Mouse (Mus musculus) bone marrow, adult 2 months (tissue): ENCODE results near the gene E4f1. TPM values are rescaled to one million over a fixed set of nuclear protein-coding genes. Genes with fewer than 3 reads are reported as not detected.
A peak's percentile ranks its signal among the peaks of the same experiment; 100 is the strongest.
"Not testable (repeated sequence)": the region's sequence is repeated elsewhere in the genome, so short reads cannot be mapped to it uniquely, and the experiment has no call there.

ENCODE experiments used
- H3K27ac ChIP-seq: fragments of 200-500 bp; 2 replicates; pipeline ENCODE4 v1.5.1; 2012; ENCODE audit warnings: low read depth, mild to moderate bottlenecking, control low read depth, inconsistent platforms, low read length; ENCODE audit not compliant: control insufficient read depth, poor library complexity, insufficient read depth
- H3K4me1 ChIP-seq: fragments of 200-500 bp; 2 replicates; pipeline ENCODE4 v1.6.1; 2011; ENCODE audit warnings: low read length; ENCODE audit not compliant: control insufficient read depth, insufficient read depth
- H3K4me3 ChIP-seq: fragments of 200-500 bp; replicated peaks from 2 replicates; pipeline ENCODE3; 2011; ENCODE audit warnings: mild to moderate bottlenecking, low read depth, low read length, control low read depth; ENCODE audit not compliant: control insufficient read depth
- CTCF ChIP-seq: fragments of 200-500 bp; IDR thresholded peaks from 2 replicates; pipeline ENCODE4 v1.5.1; 2011; ENCODE audit warnings: low read length, control low read depth; ENCODE audit not compliant: control insufficient read depth, insufficient read depth
- POLR2A ChIP-seq: fragments of 200-500 bp; IDR thresholded peaks from 2 replicates; pipeline ENCODE4 v1.6.1; 2011; ENCODE audit warnings: low read depth, mild to moderate bottlenecking, control low read depth, low read length, borderline replicate concordance; ENCODE audit not compliant: control insufficient read depth
- whole genome bisulfite sequencing: fragments of 180-500 bp; shearing (Covaris S2); methylation state at CpG from one replicate; pipeline ENCODE4 v1.1.7; 2018; 5-methylcytosine and 5-hydroxymethylcytosine counted together
- polyA plus RNA-seq: library from polyadenylated mRNA; stranded (reverse); fragments of >200 nt; gene quantifications from 2 replicates; pipeline ENCODE4 v1.2.4, GENCODE M21; 2011; ENCODE audit warnings: low replicate concordance; ENCODE audit not compliant: missing spikeins, insufficient read depth, insufficient read length

Gene E4f1
- polyA plus RNA-seq, 1 experiment: 70.1 TPM

DNA sequence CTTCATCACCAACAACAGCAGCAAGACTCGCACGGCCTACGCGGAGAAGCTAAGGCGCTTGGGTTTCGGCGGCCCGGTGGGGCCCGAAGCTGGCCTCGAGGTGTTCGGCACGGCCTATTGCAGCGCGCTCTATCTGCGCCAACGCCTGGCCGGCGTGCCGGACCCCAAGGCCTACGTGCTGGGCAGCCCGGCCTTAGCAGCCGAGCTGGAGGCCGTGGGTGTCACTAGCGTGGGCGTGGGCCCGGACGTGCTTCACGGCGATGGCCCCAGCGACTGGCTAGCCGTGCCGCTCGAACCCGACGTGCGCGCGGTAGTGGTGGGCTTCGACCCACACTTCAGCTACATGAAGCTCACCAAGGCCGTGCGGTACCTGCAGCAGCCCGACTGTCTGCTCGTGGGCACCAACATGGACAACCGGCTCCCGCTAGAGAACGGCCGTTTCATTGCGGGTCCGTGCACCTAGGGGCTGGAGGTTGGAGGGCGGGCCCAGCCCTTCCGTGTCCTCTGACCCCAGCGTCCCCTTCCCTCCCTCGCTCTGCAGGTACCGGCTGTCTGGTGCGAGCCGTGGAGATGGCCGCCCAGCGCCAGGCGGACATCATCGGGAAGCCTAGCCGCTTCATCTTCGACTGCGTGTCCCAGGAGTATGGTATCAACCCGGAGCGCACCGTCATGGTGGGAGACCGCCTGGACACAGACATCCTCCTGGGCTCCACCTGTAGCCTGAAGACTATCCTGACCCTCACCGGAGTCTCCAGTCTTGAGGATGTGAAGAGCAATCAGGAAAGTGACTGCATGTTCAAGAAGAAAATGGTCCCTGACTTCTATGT lies 801 bp upstream of the E4f1 start:
- H3K27ac ChIP-seq: peak overlapping the region; percentile 81
- H3K4me1 ChIP-seq: no peaks in the 10 kb centered on the region; the same call in none of the 2 replicates
- H3K4me3 ChIP-seq: peak overlapping the region; percentile 94
- no peak for TF ChIP-seq CTCF
- TF ChIP-seq POLR2A: peak; percentile 22; the same call in 1 of the 2 replicates
- WGBS: 2% methylated on average over 68 of the region's 68 CpGs

DNA sequence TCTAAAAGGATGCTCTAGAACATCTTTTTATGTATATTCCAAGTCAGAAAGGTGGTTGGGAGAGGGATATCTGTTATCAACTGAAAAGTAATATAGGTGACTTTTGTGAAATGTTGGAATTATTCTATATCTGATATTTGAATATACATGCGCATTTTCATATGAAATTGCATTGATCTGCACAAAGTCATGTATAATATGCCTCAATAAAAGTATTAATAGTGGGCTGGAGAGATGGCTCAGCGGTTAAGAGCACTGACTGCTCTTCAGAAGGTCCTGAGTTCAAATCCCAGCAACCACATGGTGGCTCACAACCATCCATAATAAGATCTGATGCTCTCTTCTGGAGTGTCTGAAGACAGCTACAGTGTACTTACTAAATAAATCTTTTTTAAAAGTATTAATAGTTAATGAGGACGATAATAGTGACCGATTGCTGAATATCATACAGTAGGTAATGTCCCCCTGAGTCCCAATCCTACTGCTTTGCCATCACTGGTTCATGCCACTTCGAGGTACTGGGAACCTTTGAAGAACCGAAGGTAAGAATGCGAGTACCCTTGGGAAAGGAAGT lies 690 bp downstream of the E4f1 start:
- Histone ChIP-seq H3K27ac (peak overlapping the region; percentile 94), H3K4me3 (peak overlapping the region; percentile 94), H3K4me1 (no peaks in the 10 kb centered on the region; the same call in none of the 2 replicates)
- WGBS: 16% methylated on average over 7 of the region's 7 CpGs
- TF ChIP-seq POLR2A (no peak), CTCF (no peak)

DNA sequence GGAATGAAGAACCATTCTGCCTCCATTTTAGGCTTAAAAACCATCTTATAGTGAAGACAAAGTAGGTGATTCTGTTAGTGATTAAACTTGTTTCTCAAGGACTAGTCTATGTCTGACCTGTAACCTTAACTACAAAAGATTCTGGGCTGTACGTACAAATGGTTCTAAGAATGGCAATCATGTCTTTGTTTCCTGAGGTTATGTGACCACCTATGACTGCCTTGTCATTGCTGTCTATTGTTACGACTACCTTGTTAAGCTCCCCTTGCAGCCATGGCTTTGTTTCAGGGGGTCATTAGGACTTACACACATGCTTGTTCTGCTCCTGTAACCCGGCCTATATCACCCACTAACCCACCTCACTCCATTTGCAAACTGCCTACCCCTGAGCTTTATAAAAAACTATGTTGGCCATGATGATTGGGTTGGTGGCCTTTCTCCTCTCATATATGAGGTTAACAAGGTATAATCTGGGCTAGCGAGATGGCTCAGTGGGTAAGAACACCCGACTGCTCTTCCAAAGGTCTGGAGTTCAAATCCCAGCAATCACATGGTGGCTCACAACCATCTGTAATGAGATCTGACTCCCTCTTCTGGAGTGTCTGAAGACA lies 1.4 kb downstream of the E4f1 start:
- H3K27ac ChIP-seq: no peak overlapping the region

DNA sequence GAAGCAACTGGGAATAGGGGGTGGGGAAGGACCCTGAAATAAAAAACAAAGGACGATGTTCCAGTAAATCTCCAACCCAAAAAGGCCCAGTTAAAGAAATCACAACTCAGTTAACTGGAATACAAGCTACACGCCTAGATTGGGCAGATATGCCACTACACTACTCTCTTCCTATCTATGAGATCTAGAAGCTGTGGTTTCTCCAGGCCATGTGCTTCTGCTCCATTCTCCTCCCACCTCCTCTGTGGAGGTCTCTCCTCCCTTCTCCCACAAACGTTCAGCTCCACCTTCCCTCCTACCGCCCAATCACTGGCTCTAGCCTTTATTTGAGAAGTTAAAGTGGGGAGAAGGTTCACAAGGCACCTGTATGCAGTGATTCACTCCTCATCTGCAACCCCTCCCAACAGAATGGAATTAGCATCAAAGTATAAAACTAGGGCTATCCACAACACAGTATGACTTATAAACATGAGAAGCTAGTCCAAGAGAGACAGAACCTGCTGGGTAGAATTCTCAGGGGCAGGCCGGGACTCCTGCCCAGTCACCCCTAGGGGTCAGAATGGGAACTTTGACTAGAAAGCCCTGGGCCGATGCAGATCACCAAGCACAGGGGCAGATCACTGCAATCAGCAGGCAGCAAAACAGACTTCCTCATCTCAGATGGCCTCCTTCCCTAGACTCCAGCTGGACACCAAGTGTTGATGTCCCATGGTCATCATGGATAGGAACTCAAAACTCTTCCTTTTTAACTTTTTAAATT lies 6.6 kb downstream of the E4f1 start:
- TF ChIP-seq CTCF (no peak), POLR2A (no peak)
- no peaks in the 10 kb centered on the region for H3K4me1 ChIP-seq
- H3K4me3 ChIP-seq: no peak overlapping the region
- H3K27ac ChIP-seq: no peak overlapping the region
- WGBS: 30% methylated on average over 6 of the region's 6 CpGs

More for the DNA sequence above, 1.4 kb downstream of the E4f1 start:
- TF ChIP-seq CTCF (no peak), POLR2A (no peak)
- Histone ChIP-seq H3K4me1 (no peaks in the 10 kb centered on the region; the same call in none of the 2 replicates), H3K4me3 (no peak overlapping the region)
- 88% methylated on average over 5 of the region's 5 CpGs for WGBS

DNA sequence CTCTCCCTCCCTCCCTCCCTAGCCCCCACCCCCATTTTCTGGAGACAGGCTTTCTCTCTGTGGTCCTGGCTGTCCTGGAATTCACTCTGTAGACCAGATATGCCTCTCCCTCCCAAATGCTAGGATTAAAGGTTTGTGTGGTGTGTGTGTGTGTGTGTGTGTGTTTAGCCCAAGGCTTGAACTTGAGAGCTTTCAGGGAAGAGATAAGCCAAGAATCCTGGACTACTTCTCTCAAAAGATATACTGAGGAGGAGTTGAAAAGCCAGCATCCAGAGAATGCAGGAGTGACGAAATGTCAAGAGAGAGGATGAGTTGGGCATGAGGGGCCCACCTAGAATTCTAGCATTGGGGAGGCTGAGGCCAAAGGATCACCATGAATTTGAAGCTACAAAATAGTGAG lies 7.2 kb downstream of the E4f1 start:
- H3K4me1 ChIP-seq: no peaks in the 10 kb centered on the region
- H3K27ac ChIP-seq: no peak overlapping the region
- WGBS: 84% methylated on average over 1 of the region's 1 CpGs
- no peak for TF ChIP-seq POLR2A
- TF ChIP-seq CTCF: no peak
- no peak overlapping the region for H3K4me3 ChIP-seq

DNA sequence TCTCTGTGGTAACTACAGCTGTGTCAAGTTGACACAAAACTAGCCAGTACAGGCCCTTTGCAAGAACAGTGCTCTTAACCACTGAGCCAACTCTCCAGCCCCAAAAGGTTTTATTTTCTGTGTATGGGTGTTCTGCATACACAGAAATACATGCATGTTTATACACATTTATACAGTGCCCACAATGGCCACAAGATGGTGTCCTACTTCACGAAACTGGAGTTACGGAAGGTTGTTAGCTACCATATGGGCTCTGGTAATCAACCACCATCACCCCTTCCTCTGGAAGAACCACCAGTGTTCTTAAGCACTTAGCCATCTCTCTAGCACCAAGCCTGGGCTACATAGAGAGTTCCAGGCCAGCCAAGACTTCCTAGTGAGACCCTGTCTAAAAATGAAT lies 8.5 kb downstream of the E4f1 start:
- no peaks in the 10 kb centered on the region for H3K4me1 ChIP-seq
- no peak overlapping the region for H3K27ac ChIP-seq
- H3K4me3 ChIP-seq: no peak overlapping the region
- no peak for TF ChIP-seq POLR2A
- TF ChIP-seq CTCF: 0 out of 2 replicates have a peak, but pooled peaks have one; percentile 19
- WGBS: 55% methylated on average over 2 of the region's 2 CpGs

DNA sequence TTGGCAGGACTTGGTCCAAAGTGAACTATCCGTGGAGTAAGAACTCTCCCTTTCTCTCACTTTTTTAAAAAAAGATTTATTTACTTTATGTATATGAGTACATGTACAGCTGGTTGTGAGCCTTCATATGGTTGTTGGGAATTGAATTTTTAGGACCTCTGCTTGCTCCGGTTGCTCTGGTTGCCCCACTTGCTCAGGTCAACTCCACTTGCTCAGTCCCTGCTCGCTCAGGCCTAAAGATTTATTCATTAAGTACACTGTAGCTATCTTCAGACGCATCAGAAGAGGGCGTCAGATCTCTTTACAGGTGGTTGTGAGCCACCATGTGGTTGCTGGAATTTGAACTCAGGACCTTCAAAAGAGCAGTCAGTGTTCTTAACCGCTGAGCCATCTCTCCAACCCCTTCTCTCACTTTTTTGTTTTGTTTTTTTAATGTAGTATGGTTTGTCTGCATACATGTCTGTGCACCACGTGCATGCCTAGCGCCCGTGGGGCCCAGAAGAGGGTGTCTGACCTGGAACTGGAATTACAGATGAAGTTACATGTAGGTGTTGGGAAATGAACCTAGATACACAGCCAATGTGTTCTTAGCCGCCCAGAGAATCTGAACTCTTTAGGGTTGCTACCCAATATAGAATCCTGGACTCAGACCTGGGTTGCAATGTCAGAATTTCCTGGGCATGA lies 14.4 kb downstream of the E4f1 start:
- not testable (repeated sequence) for H3K4me3 ChIP-seq, H3K4me1 ChIP-seq
- 44% methylated on average over 10 of the region's 10 CpGs for WGBS
- 0 out of 2 replicates have a peak overlapping the region, but pooled peaks have one; percentile 10 for H3K27ac ChIP-seq
